Mouse (Mus musculus) MEL (cell line): ENCODE results near the gene Plxnb1. TPM values are rescaled to one million over a fixed set of nuclear protein-coding genes. Genes with fewer than 3 reads are reported as not detected.

Source experiments
- DNase-seq: peaks from one replicate; pipeline ENCODE4 v3.0.0; 2011; ENCODE audit warnings: low read depth, low spot score
- H3K27ac ChIP-seq: 2 replicates; pipeline ENCODE4 v1.5.1; 2012; ENCODE audit warnings: low read depth, mild to moderate bottlenecking, control low read depth, low read length, moderate library complexity; ENCODE audit not compliant: control insufficient read depth
- H3K27me3 ChIP-seq, 2 experiments: fragments of 150-350 bp in 1 of 2; sonication (generic) in 1 of 2; 2 replicates each; pipeline ENCODE4 v1.6.1; 2012; ENCODE audit warnings: low read length in 2 of 2, mild to moderate bottlenecking in 2 of 2, improper control_type of control experiment in 1 of 2, moderate library complexity in 1 of 2; ENCODE audit not compliant: insufficient read depth in 2 of 2, control insufficient read depth in 1 of 2
- H3K36me3 ChIP-seq, 2 experiments: 2 replicates each; pipeline ENCODE4 v1.6.1; 2012 to 2014; ENCODE audit warnings: low read length in 2 of 2, improper control_type of control experiment in 1 of 2, inconsistent platforms in 1 of 2, mild to moderate bottlenecking in 1 of 2; ENCODE audit not compliant: insufficient read depth in 2 of 2, control insufficient read depth in 1 of 2
- H3K4me1 ChIP-seq, 2 experiments: fragments of 150-350 bp in 1 of 2; sonication (generic) in 1 of 2; 2 replicates each; pipeline ENCODE4 v1.6.1; 2012; ENCODE audit warnings: low read length in 2 of 2, improper control_type of control experiment in 1 of 2, mild to moderate bottlenecking in 1 of 2; ENCODE audit not compliant: insufficient read depth in 2 of 2, control insufficient read depth in 1 of 2
- H3K4me3 ChIP-seq, 2 experiments: fragments of 150-350 bp in 1 of 2; sonication (generic) in 1 of 2; 2 replicates each; pipeline ENCODE4 v1.5.1; 2012; ENCODE audit warnings: low read depth in 2 of 2, low read length in 2 of 2, mild to moderate bottlenecking in 2 of 2, moderate library complexity in 2 of 2, control low read depth in 1 of 2, improper control_type of control experiment in 1 of 2; ENCODE audit not compliant: control insufficient read depth in 1 of 2, insufficient read depth in 1 of 2
- H3K79me2 ChIP-seq: 2 replicates; pipeline ENCODE4 v1.6.1; 2012; ENCODE audit warnings: mild to moderate bottlenecking, low read length, moderate library complexity; ENCODE audit not compliant: control insufficient read depth, poor library complexity, insufficient read depth
- H3K9ac ChIP-seq: 2 replicates; pipeline ENCODE4 v1.6.1; 2012; ENCODE audit warnings: low read depth, mild to moderate bottlenecking, control low read depth, low read length, moderate library complexity; ENCODE audit not compliant: control insufficient read depth, poor library complexity, severe bottlenecking
- H3K9me3 ChIP-seq: fragments of 150-350 bp; sonication (generic); replicated peaks from 2 replicates; pipeline ENCODE4 v1.6.1; 2012; ENCODE audit warnings: mild to moderate bottlenecking, low read length, improper control_type of control experiment, moderate library complexity; ENCODE audit not compliant: insufficient read depth
- BHLHE40 ChIP-seq: IDR thresholded peaks from 2 replicates; pipeline ENCODE4 v1.6.1; 2012; ENCODE audit warnings: low read depth, mild to moderate bottlenecking, inconsistent platforms, low read length, improper control_type of control experiment, borderline replicate concordance
- CHD2 ChIP-seq: IDR thresholded peaks from 2 replicates; pipeline ENCODE4 v1.6.1; 2011; ENCODE audit warnings: low read length, improper control_type of control experiment
- E2F4 ChIP-seq: IDR thresholded peaks from 2 replicates; pipeline ENCODE4 v1.6.1; 2011; ENCODE audit warnings: low read depth, low read length, improper control_type of control experiment, borderline replicate concordance
- ELF1 ChIP-seq: IDR thresholded peaks from 2 replicates; pipeline ENCODE4 v1.6.1; 2014; ENCODE audit warnings: low read depth, mild to moderate bottlenecking, inconsistent platforms, low read length, improper control_type of control experiment, moderate library complexity
- GABPA ChIP-seq: IDR thresholded peaks from 2 replicates; pipeline ENCODE4 v1.6.1; 2012; ENCODE audit warnings: low read depth, mild to moderate bottlenecking, inconsistent platforms, low read length, improper control_type of control experiment, moderate library complexity
- GATA1 ChIP-seq: IDR thresholded peaks from 2 replicates; pipeline ENCODE4 v1.6.1; 2011; ENCODE audit warnings: low read depth, low read length, improper control_type of control experiment
- JUND ChIP-seq: IDR thresholded peaks from 2 replicates; pipeline ENCODE4 v1.6.1; 2011; ENCODE audit warnings: low read depth, mild to moderate bottlenecking, improper control_type of control experiment, low read length
- KAT2A ChIP-seq: conservative IDR thresholded peaks from 2 replicates; pipeline ENCODE4 v1.6.1; 2012; ENCODE audit warnings: low read depth, low read length, improper control_type of control experiment, inconsistent platforms
- MAFK ChIP-seq: IDR thresholded peaks from 2 replicates; pipeline ENCODE4 v1.6.1; 2011; ENCODE audit warnings: low read depth, mild to moderate bottlenecking, low read length, improper control_type of control experiment, borderline replicate concordance
- MAZ ChIP-seq: IDR thresholded peaks from 2 replicates; pipeline ENCODE4 v1.6.1; 2012; ENCODE audit warnings: low read depth, mild to moderate bottlenecking, inconsistent platforms, low read length, improper control_type of control experiment
- MEF2A ChIP-seq: IDR thresholded peaks from 2 replicates; pipeline ENCODE4 v1.6.1; 2014; ENCODE audit warnings: low read depth, mild to moderate bottlenecking, inconsistent platforms, low read length, improper control_type of control experiment; ENCODE audit not compliant: poor library complexity, insufficient replicate concordance, severe bottlenecking; ENCODE audit errors: extremely low read depth
- NELFE ChIP-seq: IDR thresholded peaks from 2 replicates; pipeline ENCODE4 v1.6.1; 2011; ENCODE audit warnings: low read depth, low read length, improper control_type of control experiment
- POLR2A ChIP-seq, 2 experiments: IDR thresholded peaks; 2 replicates each; pipeline ENCODE4 v1.6.1; 2011 to 2012; ENCODE audit warnings: low read length in 2 of 2, mild to moderate bottlenecking in 2 of 2, control low read depth in 1 of 2, improper control_type of control experiment in 1 of 2, low read depth in 1 of 2, moderate library complexity in 1 of 2; ENCODE audit not compliant: control insufficient read depth in 1 of 2, insufficient read depth in 1 of 2, poor library complexity in 1 of 2
- POLR2AphosphoS5 ChIP-seq: IDR thresholded peaks from 2 replicates; pipeline ENCODE4 v1.6.1; 2012; ENCODE audit warnings: low read depth, borderline replicate concordance, mild to moderate bottlenecking, inconsistent platforms, low read length, moderate library complexity, mixed read lengths
- RAD21 ChIP-seq: IDR thresholded peaks from 2 replicates; pipeline ENCODE4 v1.6.1; 2011; ENCODE audit warnings: mild to moderate bottlenecking, low read depth, low read length, improper control_type of control experiment
- RCOR1 ChIP-seq: IDR thresholded peaks from 2 replicates; pipeline ENCODE4 v1.6.1; 2012; ENCODE audit warnings: low read depth, mild to moderate bottlenecking, inconsistent platforms, low read length, improper control_type of control experiment
- SMC3 ChIP-seq: IDR thresholded peaks from 2 replicates; pipeline ENCODE4 v1.6.1; 2011; ENCODE audit warnings: low read depth, low read length, improper control_type of control experiment
- TAL1 ChIP-seq: IDR thresholded peaks from 2 replicates; pipeline ENCODE4 v1.6.1; 2012; ENCODE audit warnings: mild to moderate bottlenecking, inconsistent platforms, low read length, moderate library complexity, mixed read lengths
- TBP ChIP-seq: IDR thresholded peaks from 2 replicates; pipeline ENCODE4 v1.8.0; 2011; ENCODE audit warnings: low read depth, low read length, improper control_type of control experiment
- USF1 ChIP-seq: IDR thresholded peaks from 2 replicates; pipeline ENCODE4 v1.6.1; 2014; ENCODE audit warnings: low read depth, mild to moderate bottlenecking, inconsistent platforms, low read length, improper control_type of control experiment, moderate library complexity
- ZC3H11A ChIP-seq: IDR thresholded peaks from 2 replicates; pipeline ENCODE4 v1.6.1; 2012; ENCODE audit warnings: low read depth, mild to moderate bottlenecking, inconsistent platforms, low read length, improper control_type of control experiment
- ZKSCAN1 ChIP-seq: IDR thresholded peaks from 2 replicates; pipeline ENCODE4 v1.6.1; 2012; ENCODE audit warnings: low read depth, mild to moderate bottlenecking, inconsistent platforms, low read length, improper control_type of control experiment, moderate library complexity
- ZMIZ1 ChIP-seq: IDR thresholded peaks from 2 replicates; pipeline ENCODE4 v1.6.1; 2012; ENCODE audit warnings: low read depth, mild to moderate bottlenecking, inconsistent platforms, low read length, improper control_type of control experiment, moderate library complexity
- polyA plus RNA-seq, 2 experiments: library from polyadenylated mRNA; stranded (reverse) in 1 of 2; unstranded in 1 of 2; fragments of >175 nt in 1 of 2; fragments of >200 nt in 1 of 2; gene quantifications; 2 replicates each; pipeline versions ENCODE4 v1.2.1 to v1.2.4; 2012; ENCODE audit warnings: low replicate concordance in 2 of 2, low read depth in 1 of 2; ENCODE audit not compliant: insufficient read length in 2 of 2, insufficient read depth in 1 of 2, missing spikeins in 1 of 2
- total RNA-seq: library from RNA; depleted of rRNA; stranded (reverse); fragments of 300-350 nt; gene quantifications from 2 replicates; pipeline ENCODE4 v1.2.3, GENCODE M21; 2012

Plxnb1 gene
- total and polyA plus RNA-seq, 3 experiments, result 0.07 TPM; not detected in 2

DNA sequence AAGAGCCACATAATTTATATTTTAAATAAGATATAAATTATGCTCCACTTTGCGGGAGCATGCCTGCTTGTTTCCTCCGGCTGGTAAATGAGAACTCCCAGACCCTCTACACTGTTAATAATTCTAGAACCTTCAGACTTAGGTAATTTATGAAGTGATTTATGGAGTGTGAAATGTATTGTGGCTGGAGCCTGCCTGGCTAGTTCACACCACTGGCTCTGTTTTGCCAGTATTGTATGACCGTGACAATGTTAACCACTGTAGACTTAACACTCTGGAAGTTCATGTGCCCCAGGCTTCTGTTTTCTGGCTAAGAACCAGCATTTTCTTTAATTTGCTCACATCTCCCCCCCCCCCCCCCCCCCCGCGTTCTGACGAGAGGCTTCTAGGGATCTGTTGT is 12.2 kb downstream of the Plxnb1 start:
- DNase-seq, result no peak
- Histone ChIP-seq H3K36me3 (no peaks in the 10 kb centered on the region), H3K27me3 (no peaks in the 10 kb centered on the region)

DNA sequence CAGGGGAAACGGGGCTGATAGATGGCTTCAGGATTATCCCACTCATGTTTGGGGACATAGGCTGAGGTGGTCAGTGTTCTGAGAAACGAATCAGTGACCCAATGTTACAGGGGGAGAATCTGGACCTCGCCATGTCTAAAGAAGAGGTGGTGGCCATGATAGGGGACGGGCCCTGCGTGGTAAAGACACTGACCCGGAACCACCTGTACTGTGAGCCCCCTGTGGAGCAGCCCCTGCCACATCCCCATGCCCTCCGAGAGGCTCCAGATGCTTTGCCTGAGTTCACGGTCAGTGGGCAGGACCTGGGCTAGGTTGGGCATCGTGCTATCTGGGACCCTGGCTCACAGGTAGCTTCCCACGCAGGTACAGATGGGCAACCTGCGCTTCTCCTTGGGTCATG is 15.1 kb downstream of the Plxnb1 start:
- TF ChIP-seq ZC3H11A, result no peak
- TF ChIP-seq MEF2A, result no peak
- TF ChIP-seq RAD21, result no peak
- no peak for TF ChIP-seq ZKSCAN1
- no peak for TF ChIP-seq CHD2
- Histone ChIP-seq H3K4me1 (no peaks in the 10 kb centered on the region), H3K79me2 (no peaks in the 10 kb centered on the region), H3K36me3 (no peaks in the 10 kb centered on the region), H3K4me3 (no peak overlapping the region), H3K27ac (no peak overlapping the region), H3K9ac (no peak overlapping the region), H3K9me3 (no peaks in the 10 kb centered on the region), H3K27me3 (no peaks in the 10 kb centered on the region; a peak in 1 of 4 replicates)
- no peak for DNase-seq

More for the DNA sequence above, 12.2 kb downstream of the Plxnb1 start:
- TF ChIP-seq ZMIZ1, result no peak
- Histone ChIP-seq H3K4me3 (no peak overlapping the region), H3K9me3 (no peaks in the 10 kb centered on the region), H3K79me2 (no peaks in the 10 kb centered on the region), H3K4me1 (no peaks in the 10 kb centered on the region), H3K9ac (no peak overlapping the region), H3K27ac (no peak overlapping the region)

DNA sequence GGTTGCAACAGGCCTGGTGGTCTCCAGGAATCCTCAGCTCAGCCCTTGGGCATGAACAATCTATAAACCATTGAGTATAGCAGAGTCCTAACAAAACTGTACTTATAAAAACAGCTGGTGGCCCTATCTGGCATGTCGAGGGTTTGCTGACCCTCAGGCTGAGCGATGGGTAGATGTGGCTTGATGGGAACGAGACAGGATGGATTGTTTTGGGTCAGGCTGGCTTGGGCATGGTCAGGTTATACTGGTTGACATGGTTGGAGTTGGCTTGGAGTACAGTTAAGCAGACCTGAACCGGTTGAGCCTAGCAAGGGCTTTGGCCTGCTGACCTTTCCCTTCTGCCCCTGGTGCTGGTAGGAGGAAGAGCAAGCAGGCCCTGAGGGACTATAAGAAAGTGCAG is 15.9 kb downstream of the Plxnb1 start:
- TF ChIP-seq KAT2A (no peak), ZKSCAN1 (no peak), USF1 (no peak), GABPA (no peak), MAZ (no peak), TBP (no peak), BHLHE40 (no peak), GATA1 (no peak), JUND (no peak), NELFE (no peak), POLR2A (IDR thresholded peaks at IDR 0.05; ENCODE audit: control insufficient read depth in 1 of 2, insufficient read depth in 1 of 2, low read depth in 1 of 2, low read length in 2 of 2, poor library complexity in 1 of 2) (no peak), E2F4 (no peak), TAL1 (no peak), POLR2AphosphoS5 (no peak), SMC3 (no peak), ELF1 (no peak), RCOR1 (no peak), MAFK (no peak)
- no peak for DNase-seq
- Histone ChIP-seq H3K27ac (no peak overlapping the region), H3K36me3 (no peaks in the 10 kb centered on the region), H3K9ac (no peak overlapping the region), H3K4me3 (no peak overlapping the region), H3K9me3 (no peaks in the 10 kb centered on the region), H3K27me3 (no peaks in the 10 kb centered on the region; a peak in 1 of 4 replicates), H3K79me2 (no peaks in the 10 kb centered on the region), H3K4me1 (no peaks in the 10 kb centered on the region)
